Mouse (Mus musculus): ENCODE measurements at regions not wholly inside any gene's neighbourhood (a gene's known extent, or its start where the extent isn't known, plus 50 kb on each side); places are given as distances from the start of the nearest gene placed in this dataset.

DNA sequence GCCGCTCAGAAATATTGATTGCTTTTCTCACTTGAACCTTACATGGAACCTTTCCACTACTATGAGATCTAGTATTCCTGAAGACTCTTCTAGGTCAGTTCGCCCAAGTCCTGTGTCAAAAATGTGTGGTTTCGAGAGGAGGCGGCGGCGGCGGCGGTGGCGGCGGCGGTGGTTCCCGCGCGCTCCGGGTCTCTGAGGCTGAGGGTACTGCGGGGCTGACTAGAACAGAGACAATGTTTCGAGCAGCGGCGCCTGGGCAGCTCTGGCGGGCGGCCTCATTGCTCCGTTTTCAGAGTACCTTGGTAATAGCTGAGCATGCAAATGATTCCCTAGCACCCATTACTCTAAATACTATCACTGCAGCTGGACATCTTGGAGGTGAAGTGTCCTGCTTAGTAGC, 957.0 kb upstream of the Gm597 start:
- ATAC-seq (replicated peaks; ENCODE audit: poor library complexity, severe bottlenecking): peak; percentile 77

GRCm38 (mm10) chr1:29731930-29732329, 951.9 kb upstream of the Gm597 start:
- no peak for ATAC-seq (replicated peaks; ENCODE audit: poor library complexity, severe bottlenecking)
